Mouse (Mus musculus): ENCODE results near the gene Prdm13.

Gene Prdm13

DNA sequence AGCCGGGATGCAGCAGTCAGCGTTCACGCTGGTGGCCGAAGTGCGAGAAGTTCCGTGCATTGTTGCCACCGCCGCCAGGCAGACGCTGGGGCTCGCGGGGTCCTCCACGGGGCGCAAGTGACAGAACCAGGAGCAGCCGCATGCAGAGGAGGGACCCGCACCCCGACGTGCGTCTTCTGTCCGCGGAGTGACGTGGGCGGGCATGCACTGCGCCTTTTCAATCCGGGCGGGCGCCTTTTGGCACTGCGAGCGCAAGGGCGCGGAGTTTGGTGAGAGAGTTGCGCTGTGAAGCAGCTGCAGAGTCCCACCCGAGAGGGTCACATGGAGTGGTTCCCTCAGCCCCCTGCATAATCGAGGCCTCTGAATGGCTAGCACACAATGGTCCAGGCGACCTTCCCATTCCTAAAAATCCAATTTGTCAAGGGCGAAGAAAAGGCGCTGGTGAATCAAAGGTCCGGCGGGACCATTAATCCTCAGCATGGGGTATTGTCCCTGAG, at the start of gene Prdm13:
Gene Prdm13 (minus strand): TSS at position 369 of the 497 bp plus-strand sequence.
- DNase-seq (ENCODE audit: low spot score in 2 of 2), result no peak

DNA sequence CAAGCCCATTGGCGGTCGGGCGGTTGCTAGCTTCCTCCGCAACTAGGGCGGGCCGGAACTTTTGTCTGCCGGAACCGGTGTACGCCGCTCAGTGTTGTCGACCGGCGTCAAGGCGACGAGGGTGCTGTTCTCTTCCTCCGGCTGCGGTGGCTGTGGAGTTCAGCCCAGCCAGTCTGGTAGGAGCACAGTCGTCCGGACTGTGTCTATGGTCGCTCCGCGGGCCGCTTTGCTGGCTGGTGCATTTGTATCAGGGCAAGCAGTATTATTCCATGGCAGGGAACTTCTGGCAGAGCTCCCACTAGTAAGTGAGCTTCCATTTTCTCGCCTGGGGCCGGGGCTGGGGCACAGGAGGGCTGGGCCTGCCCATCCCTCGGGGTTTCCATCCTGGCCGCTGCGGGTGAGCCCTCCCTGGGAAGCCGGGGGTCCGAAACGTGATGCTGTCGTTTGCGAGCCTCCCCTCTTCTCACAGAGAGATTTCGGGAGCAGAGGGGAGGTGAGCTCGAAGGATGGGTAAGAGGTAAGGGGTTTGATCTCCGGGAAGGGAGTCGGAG, 41.9 kb upstream of the Prdm13 start, which contains the start of gene Ccnc:
Gene Ccnc (plus strand): TSS at position 87 of the 551 bp plus-strand sequence.
- DNase-seq (ENCODE audit: low spot score in 2 of 2), result peak; percentile 84

DNA sequence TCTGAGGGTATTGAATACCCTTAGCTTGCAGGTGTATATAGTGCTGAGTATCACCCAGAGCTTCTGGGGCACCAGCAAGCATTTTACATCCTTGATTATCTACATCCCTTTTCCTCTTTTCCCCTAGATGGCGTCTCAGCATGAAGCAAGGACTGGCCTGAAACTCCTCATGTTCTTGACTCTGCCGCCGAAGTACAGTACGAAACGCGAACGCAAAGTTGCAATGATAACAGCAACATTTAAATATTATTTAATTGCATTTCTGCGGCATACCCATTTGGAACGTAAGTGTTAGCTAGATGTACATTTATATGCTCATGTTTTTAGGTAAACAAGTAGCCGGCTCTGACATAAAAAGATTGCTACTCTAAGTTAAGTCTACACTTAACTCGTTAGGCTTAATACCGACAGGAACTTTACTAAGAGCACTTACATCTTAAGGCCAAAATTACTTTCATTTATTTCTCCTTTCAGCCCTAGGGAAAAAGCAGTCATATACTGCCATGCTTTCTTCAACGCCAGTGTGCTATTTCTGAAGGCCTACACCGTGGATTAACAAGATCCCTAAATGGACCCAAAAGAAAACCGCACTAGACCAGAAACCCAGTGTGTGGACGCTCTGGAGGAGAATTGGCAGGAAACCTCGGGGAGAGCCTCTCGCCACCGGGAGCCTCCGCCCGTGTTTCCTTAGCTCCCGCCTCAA, 41.3 kb upstream of the Prdm13 start:
- DNase-seq (ENCODE audit: low spot score in 2 of 2), result peak; percentile 9 to 14

DNA sequence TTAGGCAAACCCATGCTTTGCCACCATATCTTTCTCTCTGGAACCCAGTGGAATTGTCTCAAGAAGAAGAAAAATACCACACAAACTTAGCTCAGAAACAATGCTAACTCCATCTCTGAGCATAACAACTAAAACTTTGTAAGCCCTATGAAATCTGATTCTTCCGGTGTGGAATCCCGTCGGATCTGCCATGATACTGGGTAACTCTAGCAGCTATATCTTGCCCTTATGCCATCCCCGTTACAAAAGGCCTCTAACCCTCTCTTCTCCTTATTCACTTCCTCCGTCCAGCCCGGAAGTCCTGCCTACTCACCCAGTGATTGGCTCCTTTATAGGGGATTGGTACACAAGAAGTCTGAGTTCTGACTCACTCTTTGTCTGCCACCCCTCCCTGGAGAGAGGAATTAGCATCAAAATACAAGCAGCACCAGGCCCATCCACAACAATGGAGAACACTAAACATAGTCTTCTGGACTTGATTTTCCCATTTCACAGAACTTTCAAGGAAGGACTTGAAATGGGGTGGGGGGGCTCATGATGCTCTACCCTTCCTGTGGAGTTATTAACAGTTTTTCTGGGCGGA, 37.1 kb upstream of the Prdm13 start:
- DNase-seq (ENCODE audit: low spot score in 2 of 2), result no peak

DNA sequence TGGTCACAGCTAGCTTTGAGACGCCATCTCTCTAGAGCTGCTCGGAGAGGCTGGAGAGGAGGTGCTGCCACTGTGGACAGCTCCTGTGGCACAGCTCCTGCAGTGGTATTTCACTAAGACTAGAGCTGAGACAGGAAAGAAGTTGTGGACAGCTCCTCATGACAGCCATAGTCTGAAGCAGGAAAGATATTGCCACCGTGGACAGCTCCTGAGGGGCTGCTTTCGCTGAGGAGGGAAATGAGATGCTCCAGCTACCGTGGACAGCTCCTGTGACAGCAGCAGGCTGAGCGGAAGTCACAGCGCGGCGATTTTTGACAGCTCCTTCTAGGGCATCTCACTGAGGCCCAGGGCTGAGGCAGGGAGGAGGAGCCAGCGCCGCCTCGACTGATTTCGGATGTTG, 26.4 kb upstream of the Prdm13 start:
- DNase-seq (ENCODE audit: low spot score in 2 of 2), result peak; percentile 29 to 63

DNA sequence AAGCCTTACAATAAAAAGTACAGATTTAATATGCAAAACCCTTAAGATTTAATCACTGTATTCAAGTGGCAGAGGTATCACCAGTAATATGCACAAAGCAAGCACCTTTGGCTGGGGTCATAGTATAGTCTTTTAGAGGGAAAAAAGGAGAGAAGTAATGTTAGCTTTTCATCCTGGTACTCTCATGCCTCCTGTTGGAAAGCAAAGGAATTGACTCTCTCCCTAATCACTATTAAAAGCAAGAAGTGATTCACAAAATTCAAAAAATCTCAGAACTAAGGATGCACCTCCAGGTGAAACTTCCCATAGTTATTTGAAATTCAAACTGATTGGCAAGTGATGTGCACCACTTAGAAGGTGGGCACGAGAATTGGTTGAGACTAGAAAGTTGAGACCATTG, 19.3 kb upstream of the Prdm13 start:
- no peak for DNase-seq (ENCODE audit: low spot score in 2 of 2)

DNA sequence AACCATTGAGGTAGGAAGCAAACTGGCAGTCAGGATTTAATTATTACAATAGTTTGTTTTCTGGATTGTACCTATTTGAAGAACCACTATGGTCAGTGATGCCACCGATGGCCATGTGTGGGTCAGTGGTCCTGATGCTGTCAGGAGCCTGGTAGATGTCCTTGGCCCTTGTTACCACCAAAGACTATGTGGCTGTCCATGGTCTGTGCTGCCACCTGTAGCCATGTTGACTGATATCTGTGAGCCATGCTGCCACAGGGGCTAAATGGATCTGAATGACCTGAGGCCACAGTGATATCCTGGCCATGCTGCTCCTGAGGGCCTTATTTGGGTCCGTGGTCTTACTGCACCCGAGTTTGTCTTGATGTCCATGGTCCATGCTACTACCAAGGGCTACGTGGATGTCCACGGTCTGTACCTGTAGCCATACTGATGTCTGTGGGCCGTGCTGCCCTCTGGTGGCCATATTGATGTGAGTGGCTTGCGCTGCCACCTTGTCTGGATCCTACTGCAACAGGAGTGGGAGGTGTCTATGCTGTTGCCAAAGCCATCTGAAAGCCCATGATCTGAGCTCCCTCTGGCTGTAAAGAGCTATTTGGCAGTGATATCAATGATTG, 10.0 kb upstream of the Prdm13 start:
- peak; percentile 30 to 61 for DNase-seq (ENCODE audit: low spot score in 2 of 2)

DNA sequence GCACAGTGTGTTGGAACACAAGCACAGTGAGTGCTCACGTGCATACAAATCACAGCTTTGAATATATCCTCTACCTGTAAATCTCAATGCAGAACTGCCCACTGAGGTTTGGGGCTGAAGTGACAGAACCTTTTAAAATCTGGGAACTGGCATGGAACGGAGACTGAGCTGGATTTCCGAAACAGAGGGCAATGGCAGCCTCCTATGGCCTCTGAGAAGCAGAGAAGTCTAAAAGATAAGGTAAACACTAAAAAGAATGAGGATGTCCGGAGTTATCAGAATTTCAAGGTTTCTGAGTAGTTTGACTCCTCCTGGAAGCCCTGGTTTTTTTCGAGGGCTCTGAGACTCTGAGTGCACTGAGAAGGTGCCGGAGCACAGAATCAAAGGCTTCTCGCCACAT, 4.5 kb upstream of the Prdm13 start:
- no peak for DNase-seq (ENCODE audit: low spot score in 2 of 2)

DNA sequence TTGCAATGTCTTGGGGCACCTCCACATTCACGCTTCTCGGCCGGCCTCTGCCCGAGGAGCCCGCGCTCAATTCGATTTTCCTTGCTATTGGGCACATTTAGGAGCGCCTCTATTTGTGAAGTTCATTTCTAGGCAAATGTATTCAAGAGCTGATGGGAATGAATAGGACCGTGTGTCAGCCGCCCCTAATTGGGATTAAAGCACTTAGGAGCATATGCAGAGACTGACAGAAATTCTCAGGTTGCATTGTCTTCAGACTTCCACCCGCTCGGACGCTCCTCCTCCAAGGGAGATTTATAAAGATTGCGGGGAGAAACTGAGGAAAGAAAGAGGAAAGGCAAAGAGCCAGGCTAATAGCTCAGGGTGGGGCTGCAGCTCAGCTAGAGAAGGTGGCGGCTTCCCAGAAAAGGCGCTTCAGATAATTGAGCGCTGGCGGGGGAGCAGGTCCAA, 3.8 kb upstream of the Prdm13 start:
- DNase-seq (ENCODE audit: low spot score in 2 of 2), result no peak

DNA sequence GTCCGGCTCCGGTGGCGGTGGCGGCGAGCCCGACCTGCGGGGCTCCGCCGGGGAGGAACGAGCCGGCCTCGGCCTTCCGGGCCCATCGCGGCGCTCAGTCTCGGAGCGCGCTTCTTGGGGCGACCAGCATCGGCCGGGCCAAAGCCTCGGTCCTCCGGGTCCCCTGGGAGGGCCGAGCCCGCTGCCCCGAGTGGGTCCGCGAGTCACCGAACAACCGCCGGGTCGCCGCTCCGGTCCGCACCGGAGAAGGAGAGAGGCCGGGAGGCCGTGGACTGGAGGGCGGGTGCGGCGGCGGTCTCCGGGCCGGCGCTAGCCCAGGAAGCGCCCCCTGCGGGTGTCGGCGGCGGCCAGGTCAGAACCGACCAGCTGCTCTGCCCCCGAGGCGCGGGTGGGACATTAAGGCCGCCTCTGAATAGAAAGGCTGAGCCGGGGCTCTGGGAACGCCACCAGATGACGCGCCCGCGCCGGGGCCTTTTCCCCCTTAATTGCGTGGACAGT, 3.0 kb upstream of the Prdm13 start:
- DNase-seq (ENCODE audit: low spot score in 2 of 2), result no peak

DNA sequence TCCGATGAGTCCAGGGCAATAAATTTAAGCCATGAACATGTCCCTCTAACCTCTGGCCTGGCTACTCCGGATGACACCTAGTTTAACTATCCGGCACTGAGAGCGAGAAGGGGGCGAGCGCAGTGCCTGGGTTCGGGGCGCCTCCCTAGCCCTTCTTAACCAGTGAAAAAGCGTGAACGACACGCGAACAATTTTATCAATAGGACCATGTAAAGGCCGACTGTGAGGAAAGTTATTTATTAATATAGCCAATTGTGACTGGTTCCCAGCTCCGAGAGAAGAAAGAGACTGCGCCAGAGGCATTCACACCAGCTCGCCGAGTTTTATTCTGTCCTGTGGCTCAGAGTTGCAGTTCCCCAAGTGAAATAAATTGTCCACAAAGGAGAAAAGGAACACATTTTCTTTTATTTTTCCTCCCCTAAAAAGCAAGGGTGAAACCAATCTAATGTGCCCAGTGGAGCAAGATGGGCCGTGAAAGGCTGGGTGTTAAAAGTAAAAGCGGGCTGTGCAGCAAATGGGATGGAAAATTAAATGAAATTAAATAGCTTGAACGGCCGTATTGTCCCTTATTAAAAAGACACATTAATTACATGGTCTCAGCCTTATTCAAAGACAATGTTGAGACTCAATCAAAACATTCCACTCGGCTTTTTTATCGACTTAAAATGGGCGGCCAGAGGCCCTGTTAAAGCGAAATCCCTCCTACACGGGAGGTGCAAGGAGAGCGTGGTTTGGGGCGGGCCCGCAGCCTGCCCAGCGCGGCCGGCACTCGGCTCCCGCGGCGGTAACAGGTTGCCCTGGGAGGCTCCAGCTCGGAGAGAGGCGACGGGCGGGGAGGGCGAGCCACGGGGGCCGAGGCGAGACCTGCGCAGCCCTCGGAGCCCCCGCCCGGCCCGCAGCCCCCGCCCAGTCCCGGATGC, 2.3 kb upstream of the Prdm13 start:
- no peak for DNase-seq (ENCODE audit: low spot score in 2 of 2)

DNA sequence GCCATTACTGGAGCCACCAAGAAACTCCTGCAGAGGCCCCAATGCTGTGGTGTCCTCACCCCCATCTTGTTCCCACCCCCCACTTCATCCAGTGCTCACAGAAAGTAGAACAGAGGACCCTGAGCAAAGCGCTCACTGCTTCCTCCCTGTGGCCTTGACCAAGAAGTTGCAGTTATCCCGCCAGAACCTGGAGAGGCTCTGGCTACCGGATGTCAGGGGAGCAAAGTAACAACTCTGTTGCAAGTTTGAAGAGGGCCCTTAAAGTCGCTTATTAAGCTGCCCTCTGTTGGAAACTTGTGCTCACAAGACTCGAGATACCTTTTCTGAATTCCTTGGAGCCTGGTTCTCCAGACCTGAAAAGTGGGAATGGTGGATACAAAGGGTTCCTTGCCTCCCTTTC, 1.2 kb upstream of the Prdm13 start:
- no peak for DNase-seq (ENCODE audit: low spot score in 2 of 2)

DNA sequence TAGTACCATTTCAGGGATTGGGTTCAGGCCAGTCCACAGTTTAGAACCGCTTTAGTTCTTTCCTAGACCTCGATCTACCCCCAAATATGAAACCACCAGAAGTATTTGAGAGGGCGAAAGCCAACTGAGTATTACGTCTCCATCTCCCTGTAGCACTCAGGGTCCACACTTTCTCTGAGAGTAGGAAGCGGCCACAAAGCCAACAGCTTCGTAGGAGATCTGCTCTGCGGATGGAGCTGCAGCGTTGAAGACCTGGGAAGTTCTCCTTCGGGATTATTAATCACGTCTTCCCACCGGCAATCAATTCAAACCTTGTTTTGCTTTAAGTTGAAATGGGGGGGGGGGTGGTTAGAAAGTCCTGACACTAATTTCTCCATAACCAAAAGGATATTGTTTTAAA, 653 bp upstream of the Prdm13 start:
- DNase-seq (ENCODE audit: low spot score in 2 of 2), result no peak

DNA sequence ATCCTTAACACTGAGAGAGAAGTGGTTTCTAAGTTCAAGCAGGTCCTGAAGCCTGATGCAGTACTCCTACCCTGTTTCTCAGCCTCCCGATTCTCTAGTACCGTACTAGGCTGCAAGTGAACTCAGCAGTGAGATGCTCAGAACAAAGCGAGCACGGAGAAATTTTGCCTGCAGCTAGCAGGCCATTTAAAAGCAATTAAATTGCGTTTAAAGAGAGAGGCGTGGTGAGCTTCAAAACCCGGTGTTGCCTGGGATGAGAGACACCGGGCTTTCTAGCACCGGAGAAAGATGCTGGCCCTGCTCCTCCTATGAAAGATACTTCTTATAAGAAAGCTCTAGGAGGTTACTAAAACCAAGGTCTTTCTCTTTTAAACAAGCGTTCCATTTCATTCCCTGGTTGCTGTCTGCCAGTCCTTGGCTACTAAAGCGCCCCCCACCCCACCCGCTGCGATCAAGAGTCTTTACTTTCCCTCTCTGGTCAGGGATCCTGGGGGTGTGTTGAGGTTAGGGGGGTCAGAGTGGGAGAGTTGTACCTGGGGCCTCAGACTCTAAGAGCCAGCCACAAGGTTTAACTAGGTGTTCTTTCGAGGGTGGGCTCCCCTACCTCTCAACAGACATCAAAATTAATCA, 1.3 kb downstream of the Prdm13 start:
- DNase-seq (ENCODE audit: low spot score in 2 of 2), result no peak

DNA sequence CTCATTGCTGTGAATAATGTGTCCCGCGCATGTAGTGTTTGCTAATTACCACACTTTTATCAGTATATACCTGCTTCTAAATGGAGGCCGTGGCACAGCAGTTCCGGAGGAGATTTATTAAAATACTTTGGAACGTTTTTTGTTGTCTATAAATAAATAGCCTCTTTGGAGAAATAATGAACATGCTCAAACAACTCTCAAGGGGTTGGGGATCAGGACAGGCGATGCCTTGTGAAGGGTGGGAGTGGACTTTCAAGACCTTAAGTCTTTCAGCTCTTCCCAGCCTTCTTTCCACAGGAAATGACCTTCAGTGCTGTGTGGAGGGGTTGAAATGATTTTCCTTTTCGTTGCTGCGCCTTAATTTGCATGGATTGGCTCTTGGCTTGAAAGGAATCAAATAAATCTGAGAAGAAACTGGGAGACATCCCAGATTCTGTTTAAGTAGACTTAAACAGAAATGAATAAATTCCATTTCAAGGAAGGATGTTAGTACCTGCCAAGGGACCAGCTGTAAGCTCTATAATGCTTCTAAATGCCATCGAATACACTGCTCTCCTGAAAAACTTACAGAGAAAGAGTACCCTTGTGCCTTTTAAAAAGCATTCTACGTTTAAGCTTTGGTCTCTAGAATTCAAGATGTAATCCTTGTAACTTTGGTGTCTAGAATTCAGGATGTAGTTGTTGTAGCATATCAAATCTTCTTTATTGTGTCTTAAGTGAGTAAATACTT, 3.2 kb downstream of the Prdm13 start:
- no peak for DNase-seq (ENCODE audit: low spot score in 2 of 2)

DNA sequence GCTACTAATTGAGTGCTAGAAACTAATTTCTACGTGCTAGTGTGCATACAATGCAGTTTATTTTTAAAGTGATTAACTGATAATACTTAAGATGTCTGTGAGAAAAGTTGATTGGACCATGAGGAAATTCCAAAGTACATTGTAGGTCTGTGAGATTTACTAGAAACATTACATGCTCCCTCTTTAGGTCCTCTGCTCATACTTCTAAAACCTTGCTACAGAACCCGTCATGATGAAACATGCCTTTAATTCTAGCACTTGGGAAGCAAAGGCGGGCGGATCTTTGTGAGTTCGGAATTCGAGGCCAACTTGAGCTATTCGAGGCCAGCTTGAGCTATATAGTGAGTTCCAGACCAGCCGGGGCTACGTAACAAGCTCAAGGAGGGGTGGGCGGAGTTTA, 4.8 kb downstream of the Prdm13 start:
- no peak for DNase-seq (ENCODE audit: low spot score in 2 of 2)

DNA sequence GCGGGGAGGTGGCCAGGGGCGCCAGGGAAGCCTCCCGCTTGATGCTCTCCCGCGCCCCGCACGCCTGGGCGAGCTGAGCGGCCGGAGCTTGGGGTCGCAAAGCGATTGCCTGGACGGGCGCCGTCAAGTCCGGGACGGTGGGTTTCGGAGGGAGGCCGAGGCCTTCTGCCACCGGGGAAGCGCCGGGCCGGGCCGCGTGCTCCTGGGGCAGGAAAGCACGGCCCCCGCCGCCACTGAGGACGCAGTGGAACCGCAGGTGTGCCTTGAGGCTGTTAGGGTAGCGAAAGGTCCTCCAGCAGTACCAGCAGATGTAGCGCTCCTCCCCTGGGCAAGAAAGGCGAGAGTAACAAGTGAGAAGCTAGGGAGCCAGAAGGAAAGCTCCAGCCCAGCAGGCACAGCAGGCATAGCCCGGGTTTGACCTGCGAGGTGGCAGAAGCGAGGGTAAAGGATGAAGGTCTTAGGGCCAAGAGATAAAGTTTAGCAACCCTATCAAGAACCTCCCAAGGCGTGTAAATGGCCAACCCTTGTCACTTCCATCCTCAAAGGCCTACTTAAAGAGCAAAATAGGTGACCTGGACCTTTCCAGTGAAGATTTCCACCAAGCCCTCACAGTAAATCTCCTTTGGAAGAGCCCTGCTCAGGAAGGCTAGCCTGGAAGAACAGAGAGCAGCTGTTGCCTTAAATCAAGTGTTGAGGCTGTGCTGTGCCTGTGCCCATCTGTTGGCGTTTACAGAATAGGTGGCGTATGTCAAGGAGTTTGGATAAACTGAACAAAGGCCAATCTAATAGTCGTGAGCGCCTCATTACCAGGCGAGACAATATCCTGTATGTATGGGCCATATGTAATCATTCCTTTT, 5.9 kb downstream of the Prdm13 start:
- DNase-seq (ENCODE audit: low spot score in 2 of 2), result no peak

DNA sequence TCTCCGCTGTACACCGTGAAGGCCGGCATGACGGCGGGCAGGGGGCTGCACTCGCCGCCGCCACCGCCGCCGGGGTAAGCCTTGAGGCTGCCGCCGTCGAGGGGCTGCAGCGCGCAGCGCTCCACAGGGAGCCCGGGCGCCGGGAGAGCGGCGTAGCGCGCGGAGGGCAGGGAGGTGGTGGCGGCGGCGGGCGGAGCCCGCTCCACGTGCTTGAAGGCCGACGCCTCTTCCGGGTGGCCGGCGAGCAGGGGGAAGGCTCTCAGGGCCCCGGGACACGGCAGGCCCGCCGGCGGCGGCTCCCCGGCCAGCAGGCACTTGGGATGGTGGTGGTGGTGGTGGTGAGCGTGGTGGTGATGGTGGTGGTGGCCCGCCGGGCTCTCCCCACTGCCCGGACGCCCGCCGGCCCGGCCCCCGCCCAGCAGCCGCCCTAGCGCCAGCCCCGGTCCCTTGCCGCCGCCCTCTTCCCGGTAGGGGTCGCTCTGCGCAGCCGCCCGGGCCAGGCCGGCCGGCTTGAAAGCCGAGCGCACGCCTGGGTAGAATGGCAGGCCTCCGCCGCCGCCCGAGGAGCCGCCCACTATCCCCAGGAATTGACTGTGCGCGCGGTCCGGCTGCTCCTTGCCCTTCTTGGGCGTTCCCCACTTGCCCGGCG, 6.7 kb downstream of the Prdm13 start:
- DNase-seq (ENCODE audit: low spot score in 2 of 2), result no peak

All from natural killer cell, adult 2 months (primary cell).